Mouse (Mus musculus) heart, postnatal 25 days (tissue): ENCODE measurements around the gene Sugt1. TPM values are rescaled to one million over a fixed set of nuclear protein-coding genes. Genes with fewer than 3 reads are reported as not detected.

ENCODE experiments used
- DNase-seq: peaks from one replicate; pipeline ENCODE4 v3.0.0; 2022; ENCODE audit warnings: low spot score
- intact Hi-C: fragments of 180-260 bp; cut with DNase I; formaldehyde crosslinking; loops from one replicate; pipeline ENCODE4 v1.15.1; 2025
- microRNA-seq: library from miRNA; unstranded; fragments of <30 nt; microRNA quantifications from one replicate; pipeline ENCODE4 v1.2.0, GENCODE M21; 2022
- total RNA-seq, 2 experiments: library from RNA; stranded (reverse); gene quantifications; 2 replicates each; pipeline ENCODE4 v1.2.3; 2021

Gene Sugt1
- total RNA-seq, 2 experiments from 2014 or later: 65.5 to 75.5 TPM

GRCm38 (mm10) chr14:79671008-79671407 is 83.5 kb downstream of the Sugt1 start:
- intact Hi-C loops: no loop called here
- no peak for DNase-seq

DNA sequence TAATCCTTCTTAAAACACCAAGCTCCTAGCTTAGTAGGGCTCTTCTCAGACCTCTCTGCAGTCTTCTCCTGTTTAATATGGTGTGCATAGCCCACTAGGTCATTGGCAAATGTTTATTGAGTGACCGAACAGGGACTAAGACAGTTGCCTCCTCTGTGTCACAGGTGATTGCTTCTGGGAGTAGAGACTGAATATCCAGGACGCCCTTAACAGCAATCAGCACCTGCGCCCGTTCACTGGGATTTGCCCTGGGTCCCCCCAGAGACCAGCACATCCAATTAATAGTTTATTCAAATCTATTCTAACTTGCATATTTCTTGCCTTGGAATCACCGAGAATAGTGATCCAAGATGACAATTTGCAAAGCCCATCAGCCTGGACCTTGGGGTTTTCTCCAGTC is 85.1 kb downstream of the Sugt1 start:
- no peak for DNase-seq
- intact Hi-C loops: no loop called here

DNA sequence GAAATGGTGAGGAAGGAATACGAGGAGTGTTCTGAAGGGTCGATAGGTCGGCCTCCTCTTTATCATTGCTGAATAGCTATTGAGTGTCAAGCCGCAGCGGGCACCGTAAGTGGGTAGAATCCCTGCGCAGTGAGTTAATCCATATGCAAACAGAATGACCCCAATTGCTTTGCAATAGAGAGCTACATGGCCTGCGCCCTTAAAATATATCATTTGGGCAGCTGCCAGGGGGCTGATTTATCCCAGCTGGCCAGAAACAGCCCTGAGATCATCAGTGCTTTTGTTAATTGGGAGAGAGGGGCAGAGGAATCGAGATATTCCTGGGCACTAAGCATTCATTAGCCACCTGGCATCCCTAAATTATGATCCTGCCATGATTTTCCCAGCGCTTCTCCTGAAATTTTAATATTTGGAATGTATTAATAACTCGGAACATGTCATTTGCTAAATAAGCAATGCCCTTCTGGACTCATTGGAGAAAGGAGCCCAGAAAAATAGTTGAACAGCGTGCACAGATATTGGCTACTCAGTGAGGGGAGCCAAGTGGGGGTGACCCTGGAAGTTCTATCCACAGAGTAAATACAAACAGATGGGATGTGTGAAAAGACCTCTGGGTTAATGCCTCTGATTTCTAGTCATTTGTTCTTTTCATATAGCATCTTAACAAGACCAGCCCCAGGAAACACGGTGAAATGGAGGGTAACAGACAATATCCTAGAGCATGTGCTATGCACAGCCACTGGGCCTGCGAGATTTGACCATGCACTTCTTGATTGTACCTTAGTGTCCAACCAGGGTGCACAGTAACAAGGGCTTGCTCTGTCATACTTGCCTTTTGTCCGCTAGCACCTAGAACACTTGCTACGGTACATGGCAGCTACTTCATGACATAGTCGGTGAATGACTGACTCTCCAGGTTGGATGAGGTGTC is 85.9 kb downstream of the Sugt1 start:
- no peak for DNase-seq
- intact Hi-C loops: no loop called here

DNA sequence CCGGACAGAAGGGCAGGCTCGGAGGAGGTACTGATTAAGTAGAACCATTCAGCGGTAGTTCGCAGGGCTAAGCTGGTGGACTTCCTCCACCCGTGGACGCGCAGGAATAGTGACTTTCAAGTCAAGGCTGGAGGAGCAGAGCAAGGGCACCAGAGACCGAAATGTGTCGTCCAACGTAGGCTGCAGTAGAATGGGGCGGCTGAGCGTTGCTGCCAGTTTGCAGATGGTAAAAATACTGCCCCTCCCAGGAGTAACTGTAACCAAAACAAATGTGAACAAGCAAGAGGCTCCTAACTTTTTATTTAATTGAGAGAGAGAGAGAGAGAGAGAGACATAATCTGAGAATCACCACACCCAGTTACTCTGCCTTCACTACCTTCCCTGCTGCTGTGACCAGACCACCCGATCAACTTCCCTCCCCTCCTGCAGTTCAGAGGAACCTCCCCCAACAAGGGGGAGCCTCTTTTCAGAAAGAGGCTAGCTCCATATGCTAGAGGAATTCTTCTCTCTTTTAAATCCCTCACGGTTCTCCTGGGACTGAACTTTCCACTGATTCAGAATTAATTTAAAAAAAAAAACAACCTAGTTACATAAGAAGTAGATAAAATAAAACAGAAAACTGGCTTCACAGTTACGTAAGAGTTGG is 89.7 kb downstream of the Sugt1 start:
- DNase-seq: no peak
- intact Hi-C loops: no loop called here

DNA sequence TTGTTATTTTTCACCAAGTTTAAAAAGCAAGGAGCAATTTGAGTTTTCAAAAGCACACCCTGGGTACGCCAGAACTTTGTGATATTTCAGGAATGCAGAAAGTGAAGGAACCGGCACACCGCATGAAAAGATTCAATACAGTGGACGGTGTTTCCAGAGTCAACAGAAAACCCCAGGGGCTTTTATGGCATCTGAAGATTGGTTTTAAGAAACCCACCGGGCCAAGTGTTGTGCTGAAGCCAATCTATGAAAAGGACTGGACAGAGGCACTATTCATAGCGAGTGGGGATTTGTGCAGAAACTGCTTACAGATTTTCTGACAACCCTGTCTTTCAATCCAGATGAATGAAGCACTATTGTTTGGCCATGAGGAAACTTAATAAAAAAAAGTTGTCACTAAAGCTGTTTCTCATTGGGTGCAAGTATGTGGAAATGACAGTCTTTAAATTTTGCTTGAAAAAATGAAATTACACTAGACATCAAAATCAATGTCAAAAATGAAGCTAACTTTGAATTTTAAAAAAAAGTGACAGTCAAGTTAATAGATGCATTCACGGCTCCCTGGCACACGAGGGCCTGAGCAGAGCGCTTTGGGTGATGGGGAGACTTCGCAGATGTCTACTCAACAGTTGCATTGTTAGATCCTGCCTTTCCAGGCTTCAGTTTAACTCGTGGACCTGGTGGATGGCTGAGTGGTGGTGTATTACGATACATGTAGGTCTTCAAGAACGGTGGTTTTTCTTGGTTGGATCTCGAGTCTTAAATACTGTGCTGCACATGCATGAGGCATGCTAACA is 90.6 kb downstream of the Sugt1 start:
- DNase-seq: no peak
- intact Hi-C loops: no loop called here

- no peak for DNase-seq
- intact Hi-C loops: no loop called here
These were observed 93.2 kb downstream of the Sugt1 start for GRCm38 (mm10) chr14:79680652-79681051.

Small RNA genes within 50 kb of the gene (microRNA-seq; reads per million reads assigned to microRNA genes)
- gene Gm27857: not detected

Other genes starting within 250 kb of the Sugt1 start
- gene Naa16, start 196.9 kb upstream of the Sugt1 start, total RNA-seq: 10 to 100 TPM in 1 of 2 experiments, 1 to 10 TPM in 1; 10.0 to 10.6 TPM
- 1 to 10 TPM; 6.4 to 7.3 TPM for gene Mtrf1, start 189.9 kb upstream of the Sugt1 start, total RNA-seq
- 10 to 100 TPM; 10.3 to 12.0 TPM for gene Kbtbd7, start 161.2 kb upstream of the Sugt1 start, total RNA-seq
- gene Kbtbd6, start 135.9 kb upstream of the Sugt1 start, total RNA-seq: under 1 TPM; 0.17 to 0.29 TPM
- 10 to 100 TPM; 15.2 to 17.0 TPM for gene Elf1, start 106.5 kb upstream of the Sugt1 start, total RNA-seq
- gene Wbp4, start 106.2 kb upstream of the Sugt1 start, total RNA-seq: 10 to 100 TPM; 18.8 to 21.6 TPM
- gene Cnmd, start 74.5 kb downstream of the Sugt1 start, total RNA-seq: under 1 TPM; 0.62 to 0.81 TPM
- gene Pcdh8, start 183.6 kb downstream of the Sugt1 start, total RNA-seq: not detected